ENCODE assay signal across 22 mouse cellular contexts in the genomic region with DNA sequence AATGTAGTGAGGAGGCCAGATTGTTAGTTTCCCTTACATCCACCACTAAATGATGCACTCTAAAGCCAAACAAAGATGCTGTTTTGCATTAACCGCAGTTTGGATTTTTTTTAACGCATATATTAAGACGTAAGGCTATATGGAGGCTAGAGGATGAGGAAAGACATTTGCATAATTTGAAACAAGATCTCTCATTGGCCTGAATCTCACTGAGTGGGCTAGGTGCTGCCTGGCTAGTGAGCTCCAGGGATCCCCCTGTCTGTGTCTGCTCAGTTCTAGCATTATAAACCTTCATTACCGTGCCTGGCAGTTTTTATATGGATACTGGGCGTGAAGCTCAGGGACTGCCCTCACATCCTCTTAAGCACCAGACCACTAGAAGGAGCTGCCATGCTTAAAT.
DNase-seq lines count a peak whose midpoint lies in the region; ATAC-seq lines count a peak whose summit lies in the region.
"Had no signal": no experiment of that assay in that cellular context is flagged by ENCODE, and none has a peak within 500 bp of the region (broad histone marks: within the 10 kb centered on the region; RNA-seq: fewer than 3 reads in every experiment).

No protein-coding gene starts in this region.

- 66% methylated on average over 5 of the region's 5 CpGs for WGBS in forebrain, embryonic 13.5 days
- 75% methylated on average over 5 of the region's 5 CpGs for WGBS in forebrain, embryonic 12.5 days
- 54% methylated on average over 5 of the region's 5 CpGs for WGBS in forebrain, embryonic 16.5 days
- whole genome bisulfite sequencing in forebrain, embryonic 10.5 days, result 85% methylated on average over 5 of the region's 5 CpGs

- no peak overlapping the region for H3K4me2 ChIP-seq in forebrain, embryonic 13.5 days
- H3K4me2 ChIP-seq in forebrain, embryonic 12.5 days, result no peak overlapping the region
- H3K4me2 ChIP-seq in forebrain, embryonic 16.5 days (ENCODE audit: low read length), result no peak overlapping the region
- H3K4me2 ChIP-seq: embryonic facial prominence, embryonic 12.5 days had no signal

- H3K9ac ChIP-seq in forebrain, embryonic 13.5 days, result no peak overlapping the region
- H3K9ac ChIP-seq in forebrain, embryonic 12.5 days, result no peak overlapping the region
- H3K9ac ChIP-seq in forebrain, embryonic 16.5 days (replicated peaks; ENCODE audit: low read depth, low read length), result no peak overlapping the region
- H3K9ac ChIP-seq: embryonic facial prominence, embryonic 12.5 days had no signal

- H3K4me1 ChIP-seq in forebrain, embryonic 13.5 days, result peaks cover 10% of the 10 kb centered on the region; the same call in 1 of the 2 replicates
- peaks cover 11% of the 10 kb centered on the region; the same call in 1 of the 2 replicates for H3K4me1 ChIP-seq in forebrain, embryonic 12.5 days
- H3K4me1 ChIP-seq in forebrain, embryonic 16.5 days (replicated peaks; ENCODE audit: control insufficient read depth, insufficient read depth, low read length), result peaks cover 5% of the 10 kb centered on the region; the same call in 1 of the 2 replicates
- H3K4me1 ChIP-seq in forebrain, embryonic 10.5 days, result peaks cover 16% of the 10 kb centered on the region
- H3K4me1 ChIP-seq: embryonic facial prominence, embryonic 12.5 days had no signal

- no peaks in the 10 kb centered on the region for H3K27me3 ChIP-seq in forebrain, embryonic 13.5 days
- no peaks in the 10 kb centered on the region for H3K27me3 ChIP-seq in forebrain, embryonic 12.5 days
- no peaks in the 10 kb centered on the region for H3K27me3 ChIP-seq in forebrain, embryonic 16.5 days (replicated peaks; ENCODE audit: control insufficient read depth, insufficient read depth, low read length)
- H3K27me3 ChIP-seq in forebrain, embryonic 10.5 days (ENCODE audit: poor library complexity, severe bottlenecking), result no peaks in the 10 kb centered on the region
- H3K27me3 ChIP-seq: CH12.LX; embryonic facial prominence, embryonic 12.5 days; Patski had no signal

- no peak overlapping the region; the same call in 1 of the 2 replicates for H3K27ac ChIP-seq in forebrain, embryonic 13.5 days
- no peak overlapping the region for H3K27ac ChIP-seq in forebrain, embryonic 12.5 days
- H3K27ac ChIP-seq in forebrain, embryonic 16.5 days (ENCODE audit: low read length), result no peak overlapping the region
- H3K27ac ChIP-seq in forebrain, embryonic 10.5 days, result no peak overlapping the region
- H3K27ac ChIP-seq: embryonic facial prominence, embryonic 10.5 days; embryonic facial prominence, embryonic 12.5 days had no signal

- H3K9me3 ChIP-seq in forebrain, embryonic 13.5 days (replicated peaks), result no peaks in the 10 kb centered on the region
- H3K9me3 ChIP-seq in forebrain, embryonic 12.5 days, result no peaks in the 10 kb centered on the region
- no peaks in the 10 kb centered on the region for H3K9me3 ChIP-seq in forebrain, embryonic 16.5 days (ENCODE audit: control insufficient read depth, low read length)
- H3K9me3 ChIP-seq in forebrain, embryonic 10.5 days, result no peaks in the 10 kb centered on the region
- H3K9me3 ChIP-seq: embryonic facial prominence, embryonic 10.5 days; embryonic facial prominence, embryonic 12.5 days had no signal

- ATAC-seq in forebrain, embryonic 13.5 days, result 0 out of 2 replicates have a peak, but pooled peaks have one; percentile 59
- no peak for ATAC-seq in forebrain, embryonic 12.5 days (ENCODE audit: low FRiP score)
- peak; percentile 54; the same call in 1 of the 2 replicates for ATAC-seq in forebrain, embryonic 16.5 days
- ATAC-seq: activated CD4-positive, CD25-positive, alpha-beta regulatory T cell, adult 4 months; CD4-positive, CD25-positive, alpha-beta regulatory T cell, adult 4 months; Patski had no signal

- no peak for DNase-seq in forebrain, embryonic 10.5 days (ENCODE audit: extremely low spot score, low spot score)
- peak; percentile 21 for DNase-seq in heart, adult 11 months
- no peak for DNase-seq in heart, postnatal 36 days
- DNase-seq: adrenal gland, adult 8-10 months; adrenal gland, postnatal 14 days; adrenal gland, postnatal 36 days; B cell, adult 2 months; cerebellum, adult 11-12 months; cerebellum, adult 2 months; cerebellum, adult 9-10 months; cerebellum, postnatal 10 days; cerebellum, postnatal 25 days had no signal

- intact Hi-C loops in heart, postnatal 36 days (cut with DNase I), result no loop called here

- H3K36me3 ChIP-seq in forebrain, embryonic 13.5 days (ENCODE audit: poor library complexity, severe bottlenecking), result no peaks in the 10 kb centered on the region
- H3K36me3 ChIP-seq in forebrain, embryonic 12.5 days (replicated peaks), result no peaks in the 10 kb centered on the region
- no peaks in the 10 kb centered on the region for H3K36me3 ChIP-seq in forebrain, embryonic 16.5 days (ENCODE audit: control insufficient read depth, insufficient read depth)
- H3K36me3 ChIP-seq in forebrain, embryonic 10.5 days (replicated peaks), result no peaks in the 10 kb centered on the region
- H3K36me3 ChIP-seq: embryonic facial prominence, embryonic 10.5 days; embryonic facial prominence, embryonic 12.5 days; G1E had no signal

- H3K4me3 ChIP-seq in forebrain, embryonic 13.5 days, result no peak overlapping the region
- H3K4me3 ChIP-seq in forebrain, embryonic 12.5 days (replicated peaks), result no peak overlapping the region
- H3K4me3 ChIP-seq in forebrain, embryonic 16.5 days (replicated peaks; ENCODE audit: low read length), result no peak overlapping the region
- no peak overlapping the region for H3K4me3 ChIP-seq in forebrain, embryonic 10.5 days
- H3K4me3 ChIP-seq: embryonic facial prominence, embryonic 10.5 days; embryonic facial prominence, embryonic 12.5 days had no signal
